Mouse (Mus musculus): ENCODE data around the gene Zfp488. TPM values are rescaled to one million over a fixed set of nuclear protein-coding genes. Genes with fewer than 3 reads are reported as not detected.

The Zfp488 gene
- polyA plus RNA-seq, 1 experiment from 2014 or later: 0.06 TPM

DNA sequence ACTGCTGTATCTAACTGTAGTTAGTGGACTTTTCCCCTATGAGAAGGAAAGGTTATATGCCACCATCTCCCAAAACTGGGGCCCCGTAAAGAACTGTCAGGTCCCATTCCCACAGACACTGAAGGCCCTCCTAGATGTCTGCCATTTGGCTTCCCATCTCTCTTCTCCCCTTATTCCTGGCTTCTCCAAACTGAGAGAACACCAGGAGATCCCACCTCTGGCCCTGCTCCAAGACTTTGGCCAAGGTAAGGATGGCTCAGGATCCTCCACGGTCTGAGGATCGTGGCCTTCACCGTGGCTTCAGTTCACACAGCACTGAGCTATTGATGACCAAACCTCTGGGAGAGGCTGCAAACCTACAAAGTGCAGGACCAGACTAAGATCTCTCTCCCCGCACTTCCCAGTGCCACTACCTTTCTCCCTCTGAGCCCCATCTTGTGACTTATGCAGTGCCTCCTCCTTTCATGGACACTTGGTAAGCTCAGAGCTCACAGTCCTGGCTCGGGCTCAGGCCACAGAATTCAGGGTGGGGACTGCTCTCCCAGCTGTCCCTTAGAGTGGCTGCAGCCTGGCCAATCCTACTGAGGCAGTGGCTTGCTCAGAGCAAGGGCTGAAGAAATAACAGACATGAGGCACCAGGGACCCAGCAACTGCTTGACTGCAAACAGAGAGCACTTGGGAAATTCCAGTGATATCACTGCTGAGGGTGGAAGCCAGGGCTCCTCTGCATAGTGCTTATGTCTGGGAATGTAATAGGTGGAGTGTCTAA is 15.1 kb upstream of the Zfp488 start:
- no peak overlapping the region for H3K9ac ChIP-seq (ENCODE audit: low read length)
- no peaks in the 10 kb centered on the region for H3K36me3 ChIP-seq (ENCODE audit: control insufficient read depth, insufficient read depth, low read length)
- H3K4me2 ChIP-seq (ENCODE audit: low read depth, low read length): no peak overlapping the region
- no peak overlapping the region for H3K4me3 ChIP-seq (replicated peaks; ENCODE audit: low read length)
- no peak for ATAC-seq (ENCODE audit: insufficient read depth, low FRiP score)
- no peaks in the 10 kb centered on the region for H3K27me3 ChIP-seq (ENCODE audit: control insufficient read depth, insufficient read depth, low read length)
- WGBS: 82% methylated on average over 6 of the region's 6 CpGs
- no peak overlapping the region for H3K27ac ChIP-seq (ENCODE audit: low read length)
- H3K4me1 ChIP-seq (ENCODE audit: control insufficient read depth, insufficient read depth, low read length): no peaks in the 10 kb centered on the region
- no peaks in the 10 kb centered on the region for H3K9me3 ChIP-seq (replicated peaks; ENCODE audit: control insufficient read depth, low read length)

DNA sequence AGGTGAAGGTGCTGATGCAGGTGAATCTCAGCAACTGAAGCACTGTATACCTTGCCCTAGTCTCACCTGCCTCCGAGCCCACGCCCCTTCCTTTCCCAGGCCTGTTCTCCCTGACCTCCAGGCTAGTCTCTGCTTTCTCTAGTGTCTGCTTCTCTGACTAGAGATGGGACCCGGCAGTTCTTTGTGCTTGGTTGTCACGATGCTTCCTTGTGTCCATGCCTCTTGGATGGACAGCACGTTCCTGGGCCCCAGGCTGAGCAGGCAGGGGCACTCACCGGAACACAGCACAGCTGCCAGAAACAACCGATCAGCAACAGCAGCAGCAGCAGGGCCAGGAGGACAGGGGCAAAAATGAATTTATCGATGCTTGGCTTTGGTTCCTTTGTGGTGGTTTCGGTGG is 14.5 kb upstream of the Zfp488 start:
- 88% methylated on average over 9 of the region's 9 CpGs for WGBS
- no peaks in the 10 kb centered on the region for H3K4me1 ChIP-seq (ENCODE audit: control insufficient read depth, insufficient read depth, low read length)
- H3K9me3 ChIP-seq (replicated peaks; ENCODE audit: control insufficient read depth, low read length): no peaks in the 10 kb centered on the region
- ATAC-seq (ENCODE audit: insufficient read depth, low FRiP score): no peak
- H3K4me3 ChIP-seq (replicated peaks; ENCODE audit: low read length): no peak overlapping the region
- no peaks in the 10 kb centered on the region for H3K27me3 ChIP-seq (ENCODE audit: control insufficient read depth, insufficient read depth, low read length)
- no peak overlapping the region for H3K27ac ChIP-seq (ENCODE audit: low read length)
- H3K4me2 ChIP-seq (ENCODE audit: low read depth, low read length): no peak overlapping the region
- no peak overlapping the region for H3K9ac ChIP-seq (ENCODE audit: low read length)
- no peaks in the 10 kb centered on the region for H3K36me3 ChIP-seq (ENCODE audit: control insufficient read depth, insufficient read depth, low read length)

DNA sequence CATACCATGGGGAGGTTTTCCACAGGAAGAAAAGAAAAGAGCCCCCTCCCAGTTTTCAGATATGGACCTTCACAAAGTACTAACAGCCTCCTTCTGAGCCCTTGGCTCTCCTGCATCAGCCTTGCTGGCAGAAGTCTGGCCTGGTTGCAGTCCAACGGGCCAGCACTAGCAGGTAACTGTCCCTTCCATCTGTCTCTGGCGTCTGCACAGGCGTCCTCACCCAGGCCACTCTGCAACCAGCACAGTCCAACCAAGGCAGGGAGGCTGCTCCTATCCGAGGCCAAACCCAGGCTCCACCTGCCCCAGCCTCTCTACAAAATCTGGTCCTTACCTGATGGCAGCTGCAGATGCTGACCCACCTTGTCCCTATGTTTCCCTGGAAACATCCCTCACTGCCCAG is 13.4 kb upstream of the Zfp488 start:
- WGBS: 73% methylated on average over 4 of the region's 4 CpGs
- Histone ChIP-seq H3K27ac (ENCODE audit: low read length) (no peak overlapping the region), H3K9ac (ENCODE audit: low read length) (no peak overlapping the region), H3K27me3 (ENCODE audit: control insufficient read depth, insufficient read depth, low read length) (no peaks in the 10 kb centered on the region), H3K4me3 (replicated peaks; ENCODE audit: low read length) (no peak overlapping the region), H3K4me1 (ENCODE audit: control insufficient read depth, insufficient read depth, low read length) (no peaks in the 10 kb centered on the region), H3K9me3 (replicated peaks; ENCODE audit: control insufficient read depth, low read length) (no peaks in the 10 kb centered on the region), H3K36me3 (ENCODE audit: control insufficient read depth, insufficient read depth, low read length) (no peaks in the 10 kb centered on the region), H3K4me2 (ENCODE audit: low read depth, low read length) (no peak overlapping the region)
- ATAC-seq (ENCODE audit: insufficient read depth, low FRiP score): no peak

DNA sequence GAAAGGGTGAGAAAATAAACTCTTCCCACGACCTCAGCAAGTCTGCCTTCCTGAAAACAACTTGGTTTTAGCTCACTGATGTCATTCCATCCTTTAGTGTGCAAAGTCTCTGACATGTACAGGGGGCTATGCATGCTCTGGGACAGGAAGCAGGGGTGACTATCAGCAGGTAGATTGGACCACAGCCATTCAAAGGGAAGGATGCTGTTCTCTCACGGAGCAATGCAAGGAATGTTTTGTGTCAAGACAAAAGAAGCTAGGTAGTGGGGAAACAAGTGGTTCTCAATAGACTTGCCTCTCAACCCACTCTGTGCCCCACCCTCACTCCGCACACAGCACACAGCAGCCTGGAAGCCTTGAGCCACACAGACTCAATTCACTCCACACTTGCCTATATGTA is 10.6 kb upstream of the Zfp488 start:
- no peak overlapping the region for H3K4me3 ChIP-seq (replicated peaks; ENCODE audit: low read length)
- no peaks in the 10 kb centered on the region for H3K4me1 ChIP-seq (ENCODE audit: control insufficient read depth, insufficient read depth, low read length)
- no peaks in the 10 kb centered on the region for H3K27me3 ChIP-seq (ENCODE audit: control insufficient read depth, insufficient read depth, low read length)
- H3K9ac ChIP-seq (ENCODE audit: low read length): no peak overlapping the region
- H3K9me3 ChIP-seq (replicated peaks; ENCODE audit: control insufficient read depth, low read length): no peaks in the 10 kb centered on the region
- no peak overlapping the region for H3K4me2 ChIP-seq (ENCODE audit: low read depth, low read length)
- H3K36me3 ChIP-seq (ENCODE audit: control insufficient read depth, insufficient read depth, low read length): no peaks in the 10 kb centered on the region
- H3K27ac ChIP-seq (ENCODE audit: low read length): no peak overlapping the region
- 40% methylated on average over 3 of the region's 3 CpGs for WGBS
- no peak for ATAC-seq (ENCODE audit: insufficient read depth, low FRiP score)

DNA sequence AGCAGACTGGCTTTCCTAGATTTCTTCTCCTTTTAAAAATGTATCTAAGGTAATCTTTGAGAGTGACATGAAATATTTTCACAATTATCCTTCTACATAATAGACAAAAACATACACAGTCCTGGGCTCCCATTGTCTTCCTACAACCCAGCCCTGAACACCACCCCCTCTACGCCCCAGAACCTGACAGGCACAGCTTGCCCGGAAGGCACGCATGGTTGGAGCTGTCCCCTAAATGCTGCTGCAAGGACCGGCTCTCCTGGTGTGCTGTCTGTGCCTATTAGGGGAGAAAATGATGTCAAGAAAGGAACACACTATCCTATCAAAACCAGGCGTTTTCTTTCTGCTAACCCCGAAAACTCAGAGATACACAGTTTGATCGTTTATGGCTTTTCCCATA is 816 bp downstream of the Zfp488 start:
- Histone ChIP-seq H3K4me3 (replicated peaks; ENCODE audit: low read length) (no peak overlapping the region), H3K4me1 (ENCODE audit: control insufficient read depth, insufficient read depth, low read length) (peaks cover 4% of the 10 kb centered on the region), H3K27me3 (ENCODE audit: control insufficient read depth, insufficient read depth, low read length) (no peaks in the 10 kb centered on the region), H3K36me3 (ENCODE audit: control insufficient read depth, insufficient read depth, low read length) (no peaks in the 10 kb centered on the region), H3K9ac (ENCODE audit: low read length) (no peak overlapping the region), H3K4me2 (ENCODE audit: low read depth, low read length) (no peak overlapping the region), H3K27ac (ENCODE audit: low read length) (no peak overlapping the region), H3K9me3 (replicated peaks; ENCODE audit: control insufficient read depth, low read length) (no peaks in the 10 kb centered on the region)
- ATAC-seq (ENCODE audit: insufficient read depth, low FRiP score): no peak
- 41% methylated on average over 7 of the region's 7 CpGs for WGBS

DNA sequence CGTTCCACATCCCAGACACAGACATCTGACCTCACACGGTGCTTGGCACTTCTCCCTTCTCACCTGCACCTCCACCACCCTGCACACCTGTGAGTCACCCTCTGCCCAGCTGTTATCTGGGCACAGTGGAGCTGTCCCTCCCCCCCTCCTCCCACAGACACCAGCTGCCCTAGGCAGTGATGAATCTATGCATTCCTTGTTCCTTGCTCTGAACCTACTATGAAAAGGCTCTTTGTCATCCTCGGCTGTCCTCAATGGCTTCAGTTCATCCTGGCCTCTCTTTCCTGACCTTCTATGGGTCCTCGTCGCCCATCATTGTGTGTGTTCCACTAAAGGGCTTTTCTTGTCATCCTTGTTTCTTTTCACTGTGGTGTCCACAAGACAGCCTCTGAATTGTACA is 3.8 kb downstream of the Zfp488 start:
- Histone ChIP-seq H3K4me3 (replicated peaks; ENCODE audit: low read length) (no peak overlapping the region), H3K4me1 (ENCODE audit: control insufficient read depth, insufficient read depth, low read length) (peaks cover 4% of the 10 kb centered on the region), H3K27me3 (ENCODE audit: control insufficient read depth, insufficient read depth, low read length) (no peaks in the 10 kb centered on the region), H3K27ac (ENCODE audit: low read length) (no peak overlapping the region), H3K9ac (ENCODE audit: low read length) (no peak overlapping the region), H3K9me3 (replicated peaks; ENCODE audit: control insufficient read depth, low read length) (no peaks in the 10 kb centered on the region), H3K36me3 (ENCODE audit: control insufficient read depth, insufficient read depth, low read length) (no peaks in the 10 kb centered on the region), H3K4me2 (ENCODE audit: low read depth, low read length) (no peak overlapping the region)
- 77% methylated on average over 5 of the region's 5 CpGs for WGBS
- no peak for ATAC-seq (ENCODE audit: insufficient read depth, low FRiP score)

DNA sequence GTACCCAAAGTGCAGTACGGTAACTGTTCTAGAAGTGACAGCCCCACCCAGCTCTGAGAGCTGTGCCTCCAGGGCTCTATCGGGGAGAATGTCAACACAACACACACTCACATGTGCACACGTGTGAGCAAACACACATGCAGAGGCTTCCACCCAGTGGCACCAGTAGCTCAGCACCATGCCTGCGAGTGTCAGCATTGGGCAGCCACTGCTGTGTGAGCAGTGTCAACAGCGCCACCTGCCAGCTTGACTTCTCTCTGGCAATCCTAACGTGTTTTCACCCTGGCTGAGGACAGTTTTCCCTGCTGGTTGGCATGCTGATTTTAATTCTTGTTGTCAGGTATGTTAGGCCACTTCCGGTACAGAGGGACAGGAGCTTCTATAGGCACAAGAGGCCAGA is 5.9 kb downstream of the Zfp488 start:
- H3K4me1 ChIP-seq (ENCODE audit: control insufficient read depth, insufficient read depth, low read length): no peaks in the 10 kb centered on the region
- H3K9ac ChIP-seq (ENCODE audit: low read length): no peak overlapping the region
- H3K27me3 ChIP-seq (ENCODE audit: control insufficient read depth, insufficient read depth, low read length): no peaks in the 10 kb centered on the region
- 36% methylated on average over 7 of the region's 7 CpGs for WGBS
- H3K4me2 ChIP-seq (ENCODE audit: low read depth, low read length): no peak overlapping the region
- ATAC-seq (ENCODE audit: insufficient read depth, low FRiP score): peak; percentile 47; the same call in 1 of the 2 replicates
- no peak overlapping the region for H3K27ac ChIP-seq (ENCODE audit: low read length)
- no peak overlapping the region for H3K4me3 ChIP-seq (replicated peaks; ENCODE audit: low read length)
- no peaks in the 10 kb centered on the region for H3K36me3 ChIP-seq (ENCODE audit: control insufficient read depth, insufficient read depth, low read length)
- H3K9me3 ChIP-seq (replicated peaks; ENCODE audit: control insufficient read depth, low read length): no peaks in the 10 kb centered on the region

DNA sequence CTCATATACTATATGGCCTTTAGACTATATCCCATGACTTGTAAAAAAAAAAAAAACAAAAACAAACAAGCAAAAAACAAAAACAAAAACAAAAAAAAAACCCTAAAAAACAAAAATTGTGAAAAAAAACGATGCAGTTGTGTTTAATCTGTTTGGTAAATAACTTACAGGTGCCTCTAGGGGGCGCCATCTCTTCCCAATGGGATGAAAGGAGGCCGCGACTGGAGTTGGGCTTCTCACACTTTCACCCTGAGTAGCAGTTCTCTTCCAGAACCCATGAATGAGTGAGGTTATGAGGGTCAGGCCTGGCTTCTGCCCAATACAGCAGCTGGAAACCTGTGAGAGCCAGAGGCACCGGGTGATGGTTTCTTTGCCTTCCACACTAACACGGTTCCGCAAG is 12.9 kb downstream of the Zfp488 start:
- no peaks in the 10 kb centered on the region for H3K27me3 ChIP-seq (ENCODE audit: control insufficient read depth, insufficient read depth, low read length)
- no peak overlapping the region for H3K27ac ChIP-seq (ENCODE audit: low read length)
- no peak overlapping the region for H3K4me3 ChIP-seq (replicated peaks; ENCODE audit: low read length)
- H3K4me1 ChIP-seq (ENCODE audit: control insufficient read depth, insufficient read depth, low read length): no peaks in the 10 kb centered on the region
- H3K9ac ChIP-seq (ENCODE audit: low read length): no peak overlapping the region
- no peak for ATAC-seq (ENCODE audit: insufficient read depth, low FRiP score)
- WGBS: 54% methylated on average over 7 of the region's 7 CpGs
- H3K36me3 ChIP-seq (ENCODE audit: control insufficient read depth, insufficient read depth, low read length): no peaks in the 10 kb centered on the region
- H3K9me3 ChIP-seq (replicated peaks; ENCODE audit: control insufficient read depth, low read length): no peaks in the 10 kb centered on the region
- no peak overlapping the region for H3K4me2 ChIP-seq (ENCODE audit: low read depth, low read length)

DNA sequence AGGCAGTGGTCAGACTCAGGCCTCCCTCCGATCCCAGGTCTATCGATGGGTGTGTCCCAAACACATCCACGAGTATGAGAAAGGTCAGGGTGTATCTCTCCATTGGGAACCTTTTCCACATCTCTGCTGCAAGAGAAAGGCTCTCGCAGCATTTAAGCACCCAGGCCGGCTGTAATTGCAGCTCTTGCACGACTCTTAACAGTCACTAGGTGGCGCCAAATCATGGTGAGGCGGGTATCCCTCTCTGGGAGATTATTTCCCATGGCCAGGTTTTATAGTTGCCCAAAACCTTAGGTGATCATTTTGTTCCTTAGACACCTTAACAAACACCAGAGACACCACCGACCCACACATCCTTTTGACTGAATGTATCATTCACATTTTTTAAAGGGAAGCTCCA is 19.2 kb downstream of the Zfp488 start:
- H3K27me3 ChIP-seq (ENCODE audit: control insufficient read depth, insufficient read depth, low read length): no peaks in the 10 kb centered on the region
- no peaks in the 10 kb centered on the region for H3K4me1 ChIP-seq (ENCODE audit: control insufficient read depth, insufficient read depth, low read length)
- 12% methylated on average over 9 of the region's 9 CpGs for whole genome bisulfite sequencing
- H3K27ac ChIP-seq (ENCODE audit: low read length): no peak overlapping the region
- no peak overlapping the region for H3K4me2 ChIP-seq (ENCODE audit: low read depth, low read length)
- H3K36me3 ChIP-seq (ENCODE audit: control insufficient read depth, insufficient read depth, low read length): no peaks in the 10 kb centered on the region
- no peak overlapping the region for H3K4me3 ChIP-seq (replicated peaks; ENCODE audit: low read length)
- no peaks in the 10 kb centered on the region for H3K9me3 ChIP-seq (replicated peaks; ENCODE audit: control insufficient read depth, low read length)
- H3K9ac ChIP-seq (ENCODE audit: low read length): no peak overlapping the region
- ATAC-seq (ENCODE audit: insufficient read depth, low FRiP score): 0 out of 2 replicates have a peak, but pooled peaks have one; percentile 13

All from stomach, embryonic 16.5 days (tissue).